Mouse (Mus musculus) B cell, adult (primary cell): ENCODE results near the gene Tigd3. TPM values are rescaled to one million over a fixed set of nuclear protein-coding genes. Genes with fewer than 3 reads are reported as not detected.

Experiments
- total RNA-seq: library from RNA; stranded (reverse); gene quantifications from 4 replicates; pipeline ENCODE4 v1.2.4, GENCODE M21; 2023; ENCODE audit not compliant: inconsistent age

Tigd3 gene
- 1.9 to 2.7 TPM (median 2.6 TPM) in 4 replicates for total RNA-seq

GRCm38 (mm10) chr19:5894002-5894678 is at the start of gene Tigd3:
Gene Tigd3, minus strand, starts transcription at chr19:5894149.

GRCm38 (mm10) chr19:5924713-5925093 is 30.8 kb upstream of the Tigd3 start, which contains the start of gene Cdc42ep2:
Gene Cdc42ep2, minus strand, starts transcription at chr19:5924816.

GRCm38 (mm10) chr19:5913007-5913719 is 19.2 kb upstream of the Tigd3 start, which contains the start of gene Dpf2:
Gene Dpf2, minus strand, starts transcription at chr19:5913010.

GRCm38 (mm10) chr19:5877618-5878361 is 16.2 kb downstream of the Tigd3 start, which contains the start of gene Slc25a45:
Gene Slc25a45, plus strand, starts transcription at chr19:5877808.

GRCm38 (mm10) chr19:5874969-5875480 is 18.9 kb downstream of the Tigd3 start, which contains the start of gene Frmd8:
Gene Frmd8, minus strand, starts transcription at chr19:5875274.

Other genes with a start within 250 kb of the Tigd3 start
- gene Sipa1, start 230.4 kb downstream of the Tigd3 start, total RNA-seq: 618 to 650 TPM (median 632 TPM) in 4 replicates
- 52.6 to 59.1 TPM (median 55.7 TPM) in 4 replicates for gene Map3k11, start 205.4 kb downstream of the Tigd3 start, total RNA-seq
- gene Pcnx3, start 205.2 kb downstream of the Tigd3 start, total RNA-seq: 187 to 202 TPM (median 194 TPM) in 4 replicates
- gene Kcnk7, start 189.8 kb downstream of the Tigd3 start, total RNA-seq: not detected in 4 replicates
- gene Ehbp1l1, start 167.8 kb downstream of the Tigd3 start, total RNA-seq: 49.9 to 52.9 TPM (median 51.1 TPM) in 4 replicates
- 19.9 to 23.5 TPM (median 21.9 TPM) in 4 replicates for gene Fam89b, start 164.5 kb downstream of the Tigd3 start, total RNA-seq
- 0.24 to 0.45 TPM in 2 of 4 replicates, not detected in the others for gene Ltbp3, start 153.2 kb downstream of the Tigd3 start, total RNA-seq
- 74.4 to 97.3 TPM (median 80.0 TPM) in 4 replicates for gene Scyl1, start 122.7 kb downstream of the Tigd3 start, total RNA-seq
- gene Frmd8, start 18.9 kb downstream of the Tigd3 start, total RNA-seq: 29.4 to 40.1 TPM (median 35.7 TPM) in 4 replicates
- gene Slc25a45, start 16.3 kb downstream of the Tigd3 start, total RNA-seq: 21.3 to 29.7 TPM (median 22.3 TPM) in 4 replicates
- gene Dpf2, start 18.9 kb upstream of the Tigd3 start, total RNA-seq: 161 to 182 TPM (median 167 TPM) in 4 replicates
- gene Cdc42ep2, start 30.7 kb upstream of the Tigd3 start, total RNA-seq: 0.29 to 0.69 TPM (median 0.35 TPM) in 3 of 4 replicates, not detected in the other
- gene Pola2, start 70.1 kb upstream of the Tigd3 start, total RNA-seq: 73.1 to 80.6 TPM (median 74.2 TPM) in 4 replicates
- not detected in 4 replicates for gene Slc22a20, start 92.0 kb upstream of the Tigd3 start, total RNA-seq
- gene Capn1, start 121.7 kb upstream of the Tigd3 start, total RNA-seq: 82.1 to 108 TPM (median 91.6 TPM) in 4 replicates
- gene Syvn1, start 152.4 kb upstream of the Tigd3 start, total RNA-seq: 176 to 196 TPM (median 188 TPM) in 4 replicates
- gene Mrpl49, start 163.6 kb upstream of the Tigd3 start, total RNA-seq: 14.5 to 19.1 TPM (median 18.6 TPM) in 4 replicates
- 3,370 to 3,487 TPM (median 3,432 TPM) in 4 replicates for gene Fau, start 163.7 kb upstream of the Tigd3 start, total RNA-seq
- 11.7 to 16.6 TPM (median 12.9 TPM) in 4 replicates for gene Znhit2, start 167.0 kb upstream of the Tigd3 start, total RNA-seq
- gene Tm7sf2, start 174.2 kb upstream of the Tigd3 start, total RNA-seq: 9.3 to 20.4 TPM (median 16.4 TPM) in 4 replicates
- 88.4 to 98.7 TPM (median 94.0 TPM) in 4 replicates for gene Vps51, start 183.1 kb upstream of the Tigd3 start, total RNA-seq
- not detected in 4 replicates for gene Tmem262, start 185.9 kb upstream of the Tigd3 start, total RNA-seq
- gene Gm28374, start 188.1 kb upstream of the Tigd3 start, total RNA-seq: 1.0 to 1.4 TPM in 2 of 4 replicates, not detected in the others
- gene Zfpl1, start 190.8 kb upstream of the Tigd3 start, total RNA-seq: 52.4 to 58.0 TPM (median 54.3 TPM) in 4 replicates
- 1.4 to 3.9 TPM (median 2.2 TPM) in 4 replicates for gene Cdca5, start 190.8 kb upstream of the Tigd3 start, total RNA-seq
- not detected in 4 replicates for gene AC131692.1, start 200.3 kb upstream of the Tigd3 start, total RNA-seq
- gene Naaladl1, start 211.6 kb upstream of the Tigd3 start, total RNA-seq: not detected in 4 replicates
- gene Sac3d1, start 224.5 kb upstream of the Tigd3 start, total RNA-seq: 8.1 to 10.4 TPM (median 8.8 TPM) in 4 replicates
- 28.8 to 34.9 TPM (median 32.1 TPM) in 4 replicates for gene Snx15, start 234.2 kb upstream of the Tigd3 start, total RNA-seq
- not detected in 4 replicates for gene Batf2, start 246.8 kb upstream of the Tigd3 start, total RNA-seq
- gene Arl2, start 247.4 kb upstream of the Tigd3 start, total RNA-seq: 28.2 to 35.1 TPM (median 33.3 TPM) in 4 replicates